Mouse (Mus musculus): ENCODE data around the gene Gm26661.

The Gm26661 gene

GRCm38 (mm10) chr14:7818463-7819121 lies 27.2 kb downstream of the Gm26661 start:
- in situ Hi-C loops (cut with MboI, MseI) = loop anchor here (10.0 kb wide), 1 partner anchor 176 kb away; the partner anchor contains the start of gene Dnase1l3

- in situ Hi-C loops (cut with MboI, MseI) = loop anchor here (10.0 kb wide), 1 partner anchor 175 kb away; the partner anchor contains the start of gene Dnase1l3
These were observed 28.1 kb downstream of the Gm26661 start for GRCm38 (mm10) chr14:7819446-7819845.

- in situ Hi-C loops (cut with MboI, MseI) = no loop called here
These were observed 30.0 kb downstream of the Gm26661 start for GRCm38 (mm10) chr14:7821341-7821740.

- in situ Hi-C loops (cut with MboI, MseI) = no loop called here
These were observed 31.3 kb downstream of the Gm26661 start for GRCm38 (mm10) chr14:7822693-7823092.

- in situ Hi-C loops (cut with MboI, MseI) = no loop called here
These were observed 33.4 kb downstream of the Gm26661 start for GRCm38 (mm10) chr14:7824651-7825268.

- in situ Hi-C loops (cut with MboI, MseI) = no loop called here
These were observed 35.0 kb downstream of the Gm26661 start for GRCm38 (mm10) chr14:7826151-7826937.

GRCm38 (mm10) chr14:7829181-7829580 lies 37.8 kb downstream of the Gm26661 start:
- in situ Hi-C loops (cut with MboI, MseI) = no loop called here

- in situ Hi-C loops (cut with MboI, MseI) = no loop called here
These were observed 40.5 kb downstream of the Gm26661 start for GRCm38 (mm10) chr14:7831770-7832439.

GRCm38 (mm10) chr14:7832440-7832783 lies 41.0 kb downstream of the Gm26661 start:
- in situ Hi-C loops (cut with MboI, MseI) = no loop called here

GRCm38 (mm10) chr14:7833458-7833857 lies 42.1 kb downstream of the Gm26661 start:
- in situ Hi-C loops (cut with MboI, MseI) = no loop called here

- in situ Hi-C loops (cut with MboI, MseI) = no loop called here
These were observed 47.2 kb downstream of the Gm26661 start for GRCm38 (mm10) chr14:7838564-7839089.

GRCm38 (mm10) chr14:7839950-7840514 lies 48.6 kb downstream of the Gm26661 start:
- in situ Hi-C loops (cut with MboI, MseI) = no loop called here

Measured in T-helper 1 cell (primary cell).